Mouse (Mus musculus) gastrocnemius, postnatal 25 days (tissue): ENCODE measurements at regions not wholly inside any gene's neighbourhood (a gene's known extent, or its start where the extent isn't known, plus 50 kb on each side); places are given as distances from the start of the nearest gene placed in this dataset.
A peak's percentile ranks its signal among the peaks of the same experiment; 100 is the strongest.

Experiments
- DNase-seq: peaks from one replicate; pipeline ENCODE4 v3.0.0; 2022

- DNase-seq, result no peak
Measured at GRCm38 (mm10) chr3:58072230-58072839, 224.5 kb upstream of the Pfn2 start.

GRCm38 (mm10) chr3:58089344-58090139 lies 241.7 kb upstream of the Pfn2 start:
- no peak for DNase-seq

- no peak for DNase-seq
Measured at GRCm38 (mm10) chr3:58090396-58090795, 242.5 kb upstream of the Pfn2 start.

- no peak for DNase-seq
Measured at GRCm38 (mm10) chr3:58091466-58092176, 243.7 kb upstream of the Pfn2 start.

DNA sequence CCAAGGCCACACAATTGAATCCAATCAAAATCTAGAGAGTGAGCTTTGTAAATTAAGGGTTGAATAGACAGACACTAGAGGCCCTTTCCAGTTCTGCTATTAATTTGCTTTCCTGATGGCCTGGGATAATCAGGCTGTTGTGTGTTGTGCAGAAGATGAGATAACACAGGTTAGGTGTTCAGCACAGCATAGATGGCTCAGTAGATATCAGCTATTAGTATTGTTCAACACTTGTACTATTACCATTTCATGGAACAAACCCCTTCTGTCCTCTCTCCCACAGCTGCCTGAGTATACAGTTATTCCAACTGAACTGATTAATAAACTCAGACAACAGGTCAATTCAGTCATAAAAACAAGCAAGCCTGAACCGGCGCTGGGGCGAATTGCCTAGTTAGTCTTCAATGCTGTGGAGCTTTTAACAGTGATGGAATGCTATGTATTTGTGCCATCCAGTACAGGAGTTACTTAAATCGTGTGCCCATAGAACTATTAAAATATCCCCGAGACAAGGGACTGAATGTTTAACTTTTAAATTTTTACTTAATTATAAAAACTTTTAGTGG lies 263.1 kb upstream of the Pfn2 start:
- no peak for DNase-seq

DNA sequence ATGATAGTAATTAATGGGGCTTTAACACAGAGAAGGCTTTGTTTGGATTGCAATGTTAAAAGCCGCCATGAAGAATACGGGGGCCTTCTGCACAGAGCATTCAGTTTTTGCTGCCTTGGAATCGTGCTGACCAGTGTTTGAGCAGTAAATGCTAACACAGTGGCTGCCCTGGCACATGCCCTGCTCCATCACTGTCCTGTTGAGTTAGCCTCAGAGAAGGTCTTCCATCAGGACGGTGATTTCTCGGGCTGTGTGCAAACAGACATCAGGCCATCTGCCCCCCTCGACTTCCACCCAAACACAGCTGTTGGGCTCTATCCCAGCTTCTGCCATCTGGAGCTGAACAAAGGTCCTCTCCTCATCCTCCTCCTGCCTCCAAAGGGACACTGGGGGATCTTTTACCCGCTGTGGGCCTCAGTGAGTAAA lies 264.6 kb upstream of the Pfn2 start:
- DNase-seq, result no peak

DNA sequence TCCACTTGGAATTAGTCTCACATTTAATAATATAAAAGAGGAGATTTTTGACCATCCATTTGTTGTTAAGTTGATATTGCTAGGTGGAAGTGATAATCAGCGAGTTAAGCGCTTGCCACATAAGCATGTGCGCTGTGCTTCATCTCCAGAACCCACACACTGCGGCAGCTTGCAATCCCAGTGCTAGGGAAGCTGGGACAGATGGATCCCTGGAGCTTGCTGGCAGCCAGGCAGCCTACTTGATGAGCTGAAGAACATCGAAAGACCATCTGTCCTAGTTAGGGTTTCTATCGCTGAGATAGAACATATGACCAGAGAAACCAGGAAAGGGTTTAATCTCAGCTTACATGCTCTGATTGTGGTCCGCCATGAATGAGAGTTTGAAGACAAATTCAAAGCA lies 266.1 kb upstream of the Pfn2 start:
- no peak for DNase-seq

DNA sequence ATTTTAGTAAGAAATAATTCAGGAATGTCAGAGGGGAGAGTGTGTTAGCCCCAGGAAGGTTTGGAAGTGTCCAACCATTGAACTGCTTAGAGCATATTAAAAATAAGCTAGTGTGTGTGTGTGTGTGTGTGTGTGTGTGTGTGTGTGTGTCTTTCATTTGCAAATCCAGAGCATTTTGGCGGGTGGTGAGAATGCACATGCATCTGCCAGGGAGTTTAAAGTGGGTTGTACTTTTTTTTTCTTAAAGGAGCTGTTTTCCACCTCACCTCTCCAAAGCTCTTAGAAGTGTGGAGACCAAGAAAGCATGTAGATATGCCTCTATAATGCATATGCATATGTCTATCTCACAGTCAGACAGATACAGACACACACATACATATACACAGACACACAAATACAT lies 267.6 kb upstream of the Pfn2 start:
- DNase-seq, result no peak

GRCm38 (mm10) chr3:58116848-58117247 lies 269.0 kb upstream of the Pfn2 start:
- no peak for DNase-seq

DNA sequence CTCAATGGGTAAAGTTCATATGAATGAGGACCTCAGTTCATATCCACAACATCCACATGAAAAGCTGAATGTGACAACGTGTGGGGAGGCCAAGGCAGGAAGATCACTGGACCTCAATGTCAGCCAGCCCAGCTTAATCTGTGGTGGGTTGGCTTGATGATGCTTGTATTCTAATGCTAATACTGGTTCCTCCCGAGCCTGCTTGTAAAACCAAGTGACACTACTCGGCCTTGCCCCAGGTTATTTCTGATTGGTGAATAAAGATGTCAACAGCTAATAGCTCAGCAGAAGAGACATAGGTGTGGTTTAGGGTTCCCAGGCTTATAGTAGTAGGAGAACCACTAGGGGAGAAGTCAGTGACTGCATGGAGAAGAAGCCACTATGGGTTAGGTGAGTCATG lies 272.2 kb upstream of the Pfn2 start:
- no peak for DNase-seq

GRCm38 (mm10) chr3:58122456-58123359 lies 274.8 kb upstream of the Pfn2 start:
- peak; percentile 49 for DNase-seq

GRCm38 (mm10) chr3:58123396-58124077 lies 275.7 kb upstream of the Pfn2 start:
- no peak for DNase-seq

DNA sequence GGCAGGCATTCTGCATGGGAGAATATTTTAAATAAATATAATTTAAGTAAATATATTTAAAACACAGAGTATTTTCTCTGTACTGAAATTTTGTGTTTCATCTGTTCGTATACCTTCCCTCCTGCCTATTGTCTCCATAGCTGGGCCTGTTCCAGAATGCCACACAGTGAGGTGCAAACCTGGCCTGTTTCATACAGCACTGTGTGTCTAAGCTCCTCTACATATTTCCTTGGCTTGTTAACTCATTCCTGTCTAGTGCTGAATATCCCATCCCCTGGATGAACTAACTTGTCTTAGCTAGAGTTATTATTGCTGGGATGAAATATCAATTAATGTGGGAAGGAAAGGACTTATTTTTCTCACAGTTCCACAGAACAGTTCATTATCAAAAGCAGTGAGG lies 277.0 kb upstream of the Pfn2 start:
- no peak for DNase-seq

DNA sequence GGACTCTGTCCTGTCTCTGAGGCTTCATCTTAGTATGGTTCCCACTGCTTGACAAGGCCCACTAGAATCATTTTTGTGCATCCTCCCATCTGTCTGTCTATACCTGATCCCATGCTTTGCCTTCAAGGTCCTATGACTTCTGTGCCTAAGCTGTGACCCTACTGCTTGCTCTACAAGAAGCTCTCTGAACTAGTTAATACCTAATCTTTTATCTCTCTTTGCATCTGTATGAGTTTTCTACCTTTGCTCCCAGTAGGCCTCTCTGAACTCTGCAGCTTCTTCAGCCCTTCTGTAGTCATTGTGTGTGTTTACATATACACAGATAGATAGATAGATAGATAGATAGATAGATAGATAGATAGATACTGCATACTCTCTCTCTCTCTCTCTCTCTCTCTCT lies 279.1 kb upstream of the Pfn2 start:
- no peak for DNase-seq

- DNase-seq, result no peak
Measured at GRCm38 (mm10) chr3:58128059-58128458, 280.2 kb upstream of the Pfn2 start.

DNA sequence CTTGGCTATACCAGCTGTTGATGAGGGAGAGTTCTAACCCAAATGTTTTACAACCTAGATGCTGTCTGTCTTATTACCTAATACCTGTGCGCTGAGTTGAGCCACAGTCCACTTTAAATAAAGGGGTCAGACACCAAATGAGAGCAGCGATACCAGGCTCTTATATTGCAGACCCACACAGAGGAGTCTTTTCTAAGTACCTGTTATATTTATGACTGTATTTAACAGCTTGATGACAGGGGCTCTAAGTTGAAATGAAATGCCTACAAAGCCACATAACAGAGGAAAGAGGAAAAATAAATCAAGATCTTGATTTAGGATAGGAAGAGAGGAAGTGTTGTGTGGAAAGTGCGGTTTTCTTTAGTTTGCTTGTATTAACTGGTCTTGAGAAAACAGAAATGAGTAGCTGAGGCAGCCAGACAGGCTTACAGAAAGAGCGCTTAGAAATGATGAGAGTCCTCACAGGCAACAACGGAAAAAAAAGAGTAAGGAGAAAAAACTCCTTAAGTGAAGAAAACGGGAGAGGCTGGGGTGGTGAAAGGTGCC lies 281.6 kb upstream of the Pfn2 start:
- DNase-seq, result no peak

DNA sequence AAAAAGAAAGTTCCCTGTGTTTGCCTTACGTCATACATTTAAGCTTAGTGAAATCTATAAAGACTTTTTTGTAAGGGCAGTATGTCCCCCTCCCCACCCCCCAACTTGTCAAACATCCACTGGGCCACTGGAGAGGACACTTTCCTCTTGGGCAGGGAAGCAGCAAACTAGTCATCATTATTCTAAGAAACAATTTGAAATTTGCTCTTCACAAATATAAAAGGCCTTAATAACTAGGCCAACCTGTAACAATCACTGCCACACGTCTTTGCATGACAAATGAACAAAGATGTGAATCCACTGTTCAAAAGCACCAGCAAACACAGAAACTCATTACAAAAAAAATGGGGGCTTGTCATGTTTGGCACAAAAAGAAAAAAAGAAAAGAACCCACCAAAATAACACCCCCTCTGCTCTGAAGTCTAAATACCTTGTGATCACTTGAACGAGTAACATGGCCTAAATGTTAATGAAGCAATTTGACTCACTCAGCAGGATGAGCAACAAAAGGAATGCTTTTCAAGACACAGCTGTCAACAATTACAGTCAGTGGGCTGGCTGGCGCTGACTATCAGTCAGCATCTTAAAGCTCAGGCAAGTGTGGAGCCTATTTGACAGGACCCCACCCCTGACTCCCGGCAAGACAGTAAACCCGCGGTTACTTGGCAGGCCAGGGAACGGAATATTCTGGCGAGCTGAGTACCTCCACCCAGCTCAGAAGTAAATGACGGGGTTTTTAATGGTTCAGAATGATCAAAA lies 278.7 kb upstream of the Tsc22d2 start:
- DNase-seq, result no peak

- no peak for DNase-seq
Measured at GRCm38 (mm10) chr3:58138726-58139585, 275.6 kb upstream of the Tsc22d2 start.

DNA sequence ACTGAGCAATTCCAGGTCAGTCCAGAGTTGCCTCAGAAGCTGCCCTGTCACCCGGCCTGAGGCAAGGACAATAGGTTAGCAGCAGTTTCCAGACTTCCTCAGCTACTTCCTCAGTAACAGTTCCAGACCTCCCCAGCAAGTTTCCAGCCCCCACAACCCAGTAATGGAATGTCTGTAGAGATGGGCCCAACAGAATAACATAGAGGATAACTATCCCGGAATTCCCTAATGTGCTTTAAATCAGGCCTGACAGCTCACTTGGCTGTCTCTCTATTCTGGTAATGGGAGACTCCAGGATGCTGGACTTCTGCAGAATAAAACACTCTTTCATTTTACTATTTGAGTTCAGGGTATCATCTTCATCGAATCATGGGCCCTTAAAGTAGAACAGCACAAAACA lies 268.4 kb upstream of the Tsc22d2 start:
- no peak for DNase-seq
